Mouse (Mus musculus) lung, postnatal 0 days (tissue): ENCODE measurements around the gene Apoc1. TPM values are rescaled to one million over a fixed set of nuclear protein-coding genes. Genes with fewer than 3 reads are reported as not detected.
"Not testable (repeated sequence)": the region's sequence is repeated elsewhere in the genome, so short reads cannot be mapped to it uniquely, and the experiment has no call there.

Experiments used
- ATAC-seq: fragments of 200-750 bp; cut with Nextera tagmentation; 2 replicates; pipeline ENCODE4 v1.8.0; 2017; ENCODE audit warnings: moderate library complexity
- DNase-seq: peaks from one replicate; pipeline ENCODE4 v3.0.0-alpha.2; 2016; ENCODE audit warnings: low spot score
- H3K27ac ChIP-seq: fragments of 300-500 bp; sonication (generic); 2 replicates; pipeline ENCODE4 v1.5.1; 2014; ENCODE audit warnings: antibody characterized with exemption, mild to moderate bottlenecking, low read length, mixed read lengths
- H3K27me3 ChIP-seq: fragments of 300-500 bp; sonication (generic); replicated peaks from 2 replicates; pipeline ENCODE4 v1.6.1; 2014; ENCODE audit warnings: low read length, mixed read lengths; ENCODE audit not compliant: insufficient read depth
- H3K36me3 ChIP-seq: fragments of 300-500 bp; sonication (generic); 2 replicates; pipeline ENCODE4 v1.6.1; 2014; ENCODE audit warnings: low read length, mixed read lengths; ENCODE audit not compliant: insufficient read depth
- H3K4me1 ChIP-seq: fragments of 300-500 bp; sonication (generic); 2 replicates; pipeline ENCODE4 v1.6.1; 2014; ENCODE audit warnings: antibody characterized with exemption, low read depth, low read length, mixed read lengths; ENCODE audit not compliant: insufficient read depth
- H3K4me2 ChIP-seq: fragments of 300-500 bp; sonication (generic); replicated peaks from 2 replicates; pipeline ENCODE4 v1.6.1; 2014; ENCODE audit warnings: low read depth, mild to moderate bottlenecking, low read length, moderate library complexity, mixed read lengths
- H3K4me3 ChIP-seq: fragments of 300-500 bp; sonication (generic); 2 replicates; pipeline ENCODE4 v1.5.1; 2014; ENCODE audit warnings: low read depth, low read length
- H3K9ac ChIP-seq: fragments of 300-500 bp; sonication (generic); replicated peaks from 2 replicates; pipeline ENCODE4 v1.6.1; 2014; ENCODE audit warnings: low read depth, mild to moderate bottlenecking
- H3K9me3 ChIP-seq: fragments of 300-500 bp; sonication (generic); 2 replicates; pipeline ENCODE4 v1.6.1; 2016; ENCODE audit warnings: low read length, mixed read lengths
- CTCF ChIP-seq: IDR thresholded peaks from 2 replicates; pipeline ENCODE4 v1.5.1; 2016; ENCODE audit warnings: antibody characterized with exemption, mild to moderate bottlenecking
- EP300 ChIP-seq: IDR thresholded peaks from 2 replicates; pipeline ENCODE4 v1.6.1; 2016; ENCODE audit warnings: antibody characterized with exemption, mild to moderate bottlenecking, control low read depth
- whole genome bisulfite sequencing: fragments of 180-500 bp; shearing (Covaris S2); extraction: QIAGEN DNeasy Blood & Tissue Kit; methylation state at CpG from one replicate; pipeline ENCODE4 v1.1.7; 2014; 5-methylcytosine and 5-hydroxymethylcytosine counted together
- polyA plus RNA-seq: library from polyadenylated mRNA; unstranded; fragments of >200 nt; fragmentation: Nextera tagmentation; extraction: Ambion mirVana; gene quantifications from 2 replicates; pipeline ENCODE4 v1.2.1, GENCODE M21; 2015

Apoc1 gene
- polyA plus RNA-seq, 1 experiment from 2014 or later: 63.8 TPM

DNA sequence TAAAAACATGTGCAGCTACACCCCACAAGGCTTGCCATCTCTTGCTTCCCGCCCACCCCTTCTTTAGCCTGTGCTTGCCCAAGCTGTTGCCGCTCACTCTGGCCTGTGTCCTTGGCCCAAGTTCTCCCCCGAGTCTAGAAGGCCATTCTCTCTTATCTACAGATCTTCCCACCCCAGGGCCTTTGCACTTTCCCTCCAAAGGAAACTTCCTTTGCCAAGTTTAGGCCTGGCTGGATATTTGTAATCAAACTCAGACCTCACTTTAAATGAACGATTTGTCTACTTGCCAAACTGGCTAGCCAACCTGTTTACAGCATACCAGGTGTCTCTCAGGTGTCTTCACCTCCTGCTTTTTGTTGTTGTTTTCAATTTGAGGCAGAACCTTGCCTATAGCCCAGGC lies 1.6 kb downstream of the Apoc1 start:
- H3K4me3 ChIP-seq: no peak overlapping the region
- H3K4me2 ChIP-seq: no peak overlapping the region
- peaks cover 13% of the 10 kb centered on the region; the same call in 1 of the 2 replicates for H3K4me1 ChIP-seq
- H3K27ac ChIP-seq: peak overlapping the region; percentile 81; the same call in 1 of the 2 replicates
- no peaks in the 10 kb centered on the region for H3K36me3 ChIP-seq
- no peaks in the 10 kb centered on the region for H3K27me3 ChIP-seq
- DNase-seq (no peak), ATAC-seq (no peak)
- TF ChIP-seq CTCF (no peak), EP300 (no peak)
- H3K9me3 ChIP-seq: no peaks in the 10 kb centered on the region
- H3K9ac ChIP-seq: no peak overlapping the region
- WGBS: 73% methylated on average over 4 of the region's 4 CpGs

DNA sequence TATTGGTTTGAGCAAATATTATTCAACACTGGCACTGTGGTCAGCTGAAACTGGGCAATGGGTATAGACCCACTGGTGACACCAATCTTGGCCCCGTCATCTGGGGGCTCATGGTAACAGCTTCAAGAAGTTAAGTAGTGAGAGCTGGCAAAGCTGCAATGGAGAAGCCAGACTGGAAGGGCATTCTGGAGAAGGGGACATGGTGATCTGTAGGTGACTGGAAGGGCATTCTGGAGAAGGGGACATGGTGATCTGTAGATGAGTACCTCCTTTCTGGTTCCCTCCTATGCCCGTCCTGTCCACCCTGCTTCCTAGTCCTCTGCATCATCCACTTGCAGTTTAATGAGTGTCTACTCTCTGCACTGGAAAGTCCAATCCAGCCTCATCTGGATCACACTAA lies 3.8 kb downstream of the Apoc1 start:
- H3K4me1 ChIP-seq: peaks cover 5% of the 10 kb centered on the region; the same call in 1 of the 2 replicates
- no peaks in the 10 kb centered on the region for H3K27me3 ChIP-seq
- no peak overlapping the region for H3K4me3 ChIP-seq
- no peak overlapping the region for H3K9ac ChIP-seq
- TF ChIP-seq CTCF (no peak), EP300 (no peak)
- DNase-seq: no peak
- H3K36me3 ChIP-seq: no peaks in the 10 kb centered on the region
- no peak overlapping the region for H3K4me2 ChIP-seq
- no peaks in the 10 kb centered on the region for H3K9me3 ChIP-seq
- 89% methylated on average over 2 of the region's 2 CpGs for WGBS
- ATAC-seq: no peak
- H3K27ac ChIP-seq: no peak overlapping the region

DNA sequence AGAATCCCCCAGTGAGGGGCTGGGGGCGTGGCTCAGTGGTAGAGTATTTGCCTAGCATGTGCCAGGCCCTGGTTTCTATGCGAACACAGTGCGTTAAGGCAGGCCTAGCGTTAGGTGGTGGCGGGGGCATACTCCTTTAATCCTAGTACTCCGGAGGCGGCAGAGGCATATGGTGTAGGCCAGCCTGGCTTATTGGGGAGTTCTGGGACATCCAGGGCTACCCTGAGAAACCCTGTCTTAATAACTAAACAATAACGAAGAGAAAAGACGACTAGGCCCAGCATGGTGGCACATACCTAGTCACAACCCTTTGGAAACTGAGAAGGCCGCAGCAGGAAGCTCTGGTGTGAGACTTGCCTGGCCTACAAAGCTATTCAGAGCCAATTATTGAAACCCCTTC lies 4.4 kb downstream of the Apoc1 start:
- Histone ChIP-seq H3K4me1 (peaks cover 8% of the 10 kb centered on the region; the same call in 1 of the 2 replicates), H3K36me3 (no peaks in the 10 kb centered on the region), H3K4me3 (no peak overlapping the region), H3K4me2 (no peak overlapping the region), H3K9ac (no peak overlapping the region), H3K27ac (no peak overlapping the region), H3K27me3 (no peaks in the 10 kb centered on the region), H3K9me3 (no peaks in the 10 kb centered on the region)
- DNase-seq: no peak
- WGBS: 91% methylated on average over 10 of the region's 10 CpGs
- TF ChIP-seq CTCF (no peak), EP300 (no peak)
- ATAC-seq: no peak

DNA sequence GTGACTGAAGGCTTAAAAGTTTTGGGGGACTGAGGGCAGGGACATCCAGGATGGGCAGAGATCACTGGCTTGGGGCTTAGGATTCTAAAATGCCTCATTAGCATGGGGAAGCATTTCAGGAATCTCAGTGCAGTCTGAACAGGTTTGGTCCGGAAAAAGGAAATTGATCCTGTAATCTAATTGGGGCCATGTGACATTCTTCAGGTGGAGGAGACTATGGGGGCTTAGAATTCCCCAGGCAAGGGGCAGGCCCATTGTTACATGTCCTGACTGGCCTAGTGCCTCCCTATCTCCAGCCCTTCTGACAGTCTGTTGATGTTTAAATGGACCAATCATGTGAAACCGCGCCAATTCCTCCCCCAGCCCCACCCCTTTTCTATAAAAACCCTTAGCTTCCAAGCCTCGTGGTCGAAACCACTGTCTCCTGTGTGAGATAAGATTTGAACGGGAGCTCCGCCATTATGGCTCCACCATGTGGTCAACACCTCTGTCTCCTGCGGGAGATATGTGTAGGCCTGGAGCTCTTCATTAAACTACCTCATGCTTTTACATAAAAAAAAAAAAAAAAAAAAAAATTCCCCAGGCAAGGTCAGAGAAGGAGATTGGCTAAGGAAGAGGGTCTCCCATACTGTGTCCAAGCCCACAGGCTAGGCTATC lies 5.4 kb downstream of the Apoc1 start:
- H3K4me3 ChIP-seq, H3K9ac ChIP-seq, H3K27ac ChIP-seq, H3K36me3 ChIP-seq, H3K4me2 ChIP-seq, DNase-seq, H3K9me3 ChIP-seq, ATAC-seq, H3K27me3 ChIP-seq: not testable (repeated sequence)
- peaks cover 11% of the 10 kb centered on the region; the same call in 1 of the 2 replicates for H3K4me1 ChIP-seq
- WGBS: 61% methylated on average over 8 of the region's 8 CpGs

DNA sequence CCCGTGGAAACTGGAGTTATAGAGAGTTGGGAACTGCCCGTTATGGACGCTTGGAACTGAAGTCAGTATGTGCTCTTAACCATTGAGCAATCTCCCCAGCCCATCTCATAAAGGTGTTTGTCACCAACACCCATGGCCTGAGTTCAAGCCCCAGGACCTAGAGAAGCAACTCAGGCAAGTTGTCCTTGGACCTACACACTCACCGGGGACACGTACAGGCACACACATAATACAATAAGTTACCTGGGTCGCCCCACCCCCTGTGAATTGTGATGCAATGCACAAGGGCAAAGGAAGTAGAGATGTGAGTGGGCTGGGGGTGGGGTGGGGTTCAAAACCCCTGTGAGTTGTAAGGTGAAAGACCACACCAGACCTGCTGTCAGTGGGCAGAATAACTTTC lies 5.9 kb downstream of the Apoc1 start:
- Histone ChIP-seq H3K27me3 (no peaks in the 10 kb centered on the region), H3K4me2 (no peak overlapping the region), H3K4me3 (no peak overlapping the region), H3K27ac (no peak overlapping the region), H3K4me1 (peaks cover 7% of the 10 kb centered on the region; the same call in 1 of the 2 replicates), H3K36me3 (no peaks in the 10 kb centered on the region), H3K9me3 (no peaks in the 10 kb centered on the region), H3K9ac (no peak overlapping the region)
- ATAC-seq (no peak), DNase-seq (no peak)
- WGBS: 74% methylated on average over 6 of the region's 6 CpGs
- TF ChIP-seq CTCF (no peak), EP300 (no peak)

DNA sequence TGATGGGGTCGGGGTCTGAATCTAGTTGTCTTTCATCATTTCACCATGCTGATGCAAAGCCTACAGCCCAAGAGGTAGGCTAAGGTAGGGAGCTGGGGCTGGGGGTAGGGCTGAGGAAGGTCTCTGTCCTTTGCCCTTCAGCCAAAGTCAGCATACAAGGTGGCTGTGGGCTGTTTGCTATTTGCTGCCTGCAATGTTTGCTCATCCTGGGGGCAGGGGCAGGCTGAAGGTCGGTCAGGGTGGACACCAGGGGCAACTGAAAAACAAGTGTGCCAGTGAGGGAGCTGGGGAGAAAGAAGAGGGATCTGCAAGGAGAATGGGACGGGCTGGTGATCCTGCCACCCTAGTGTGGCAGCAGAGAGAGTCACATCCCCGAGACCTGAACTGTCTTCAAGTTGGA lies 7.1 kb downstream of the Apoc1 start:
- H3K4me3 ChIP-seq: no peak overlapping the region
- no peaks in the 10 kb centered on the region for H3K27me3 ChIP-seq
- H3K9ac ChIP-seq: no peak overlapping the region
- WGBS: 53% methylated on average over 4 of the region's 4 CpGs
- no peak overlapping the region for H3K27ac ChIP-seq
- TF ChIP-seq EP300 (no peak), CTCF (no peak)
- peaks cover 7% of the 10 kb centered on the region; the same call in 1 of the 2 replicates for H3K4me1 ChIP-seq
- no peak for ATAC-seq
- no peaks in the 10 kb centered on the region for H3K36me3 ChIP-seq
- H3K4me2 ChIP-seq: no peak overlapping the region
- no peak for DNase-seq
- no peaks in the 10 kb centered on the region for H3K9me3 ChIP-seq
